Mouse (Mus musculus): ENCODE results near the gene Nrap.

GRCm38 (mm10) chr19:56353689-56354088, 36.1 kb downstream of the Nrap start:
- TF ChIP-seq EP300 (IDR thresholded peaks at IDR 0.05; ENCODE audit: insufficient read depth, low read depth, low read length) (no peak), CTCF (IDR thresholded peaks at IDR 0.05; ENCODE audit: low read depth, low read length) (no peak), POLR2A (IDR thresholded peaks at IDR 0.05; ENCODE audit: insufficient read depth, low read length) (no peak)
